Mouse (Mus musculus): Measurements from ENCODE around the gene Kcnj16.
A peak's percentile ranks its signal among the peaks of the same experiment; 100 is the strongest.

Gene Kcnj16

DNA sequence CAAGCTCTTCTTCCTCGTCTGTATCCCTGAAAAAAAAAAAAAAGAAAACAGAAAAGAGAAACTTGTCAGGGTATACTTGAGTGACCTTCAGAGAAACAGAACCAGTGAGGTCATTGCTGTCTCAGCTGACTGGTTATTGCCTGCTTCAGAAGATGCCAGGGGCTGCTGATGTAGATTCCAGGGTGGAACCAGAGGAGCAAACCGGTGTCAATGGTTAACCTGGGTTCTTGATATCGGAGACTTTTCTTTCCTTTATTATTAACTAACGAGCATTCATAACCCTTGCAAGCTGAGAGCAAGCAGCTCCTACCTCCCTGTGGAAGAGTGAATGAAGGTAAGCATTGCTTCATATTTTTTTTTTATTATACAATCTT lies at the start of gene Kcnj16:
Gene Kcnj16, plus strand, starts transcription at position 272 of the 374 bp plus-strand sequence.
- no peak for DNase-seq (ENCODE audit: inconsistent age in 2 of 2, low spot score in 1 of 2)

DNA sequence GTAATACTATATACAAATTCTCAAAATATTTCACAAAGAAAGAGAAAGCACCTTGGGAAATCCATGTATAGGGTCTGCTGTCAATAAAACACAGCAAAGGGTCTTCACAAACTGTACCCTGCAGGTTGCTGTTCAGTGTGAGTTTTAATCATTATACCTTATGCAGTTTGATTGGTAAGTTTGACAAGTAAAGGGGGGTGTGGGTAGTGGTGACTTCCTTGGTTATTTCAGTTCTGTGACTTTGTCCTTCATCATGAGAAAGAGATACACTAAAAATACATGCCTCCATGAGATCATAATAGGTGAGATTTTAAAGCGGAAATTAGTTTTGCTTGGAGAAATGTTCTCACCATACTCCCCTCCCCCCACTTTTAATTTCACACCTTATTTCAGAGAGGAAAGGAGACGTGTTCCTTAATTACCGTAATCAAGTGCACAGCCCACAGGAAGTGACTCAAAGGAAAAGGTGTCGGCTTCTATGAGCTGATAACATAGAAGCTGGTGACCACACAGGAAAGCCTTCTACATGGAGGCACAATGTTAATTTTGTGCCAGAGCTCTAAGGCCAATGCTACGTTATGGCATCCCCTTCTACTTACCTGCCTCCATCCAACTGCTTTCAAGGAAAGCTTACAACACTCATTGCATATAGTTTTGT lies 48.9 kb upstream of the Kcnj16 start:
- no peak for DNase-seq (ENCODE audit: inconsistent age in 2 of 2, low spot score in 1 of 2)

DNA sequence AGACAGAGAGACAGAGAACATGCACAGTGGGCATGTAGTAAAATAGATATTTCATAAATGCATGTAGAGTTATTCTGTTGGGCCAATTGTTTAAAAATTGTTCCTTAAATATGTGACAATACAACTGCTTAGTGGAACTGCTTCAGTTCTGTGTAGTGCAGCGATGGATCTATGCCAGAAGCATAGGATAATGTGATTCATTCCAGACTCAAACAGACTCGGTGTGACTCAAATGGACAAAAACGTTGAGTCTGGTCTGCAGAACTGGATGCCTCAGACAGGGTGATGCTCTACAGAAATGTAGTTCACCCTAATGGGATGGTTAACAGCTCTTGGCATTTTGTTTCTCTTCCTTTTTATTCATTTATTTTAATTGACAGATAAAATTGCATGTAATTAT lies 32.1 kb upstream of the Kcnj16 start:
- DNase-seq (ENCODE audit: inconsistent age in 2 of 2, low spot score in 1 of 2) = no peak

DNA sequence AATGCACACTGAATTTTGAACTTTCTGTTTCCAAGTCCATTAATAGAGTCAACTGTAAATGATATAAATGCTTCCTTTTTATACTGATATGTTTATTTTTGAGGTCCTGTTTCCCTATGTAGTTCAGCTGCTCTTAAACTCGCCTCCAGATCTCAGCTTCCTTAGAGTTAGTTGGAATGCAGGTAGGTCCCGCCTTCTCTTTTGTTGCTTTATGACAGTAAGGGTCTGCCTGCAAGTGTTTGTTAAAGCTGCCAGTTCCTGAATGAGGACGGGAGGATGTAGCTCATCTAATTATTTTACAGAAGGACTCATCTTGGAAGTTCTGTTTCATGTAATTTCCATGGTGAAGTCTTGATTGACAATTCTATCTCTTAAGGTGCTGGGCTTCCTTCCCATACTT lies 25.6 kb upstream of the Kcnj16 start:
- no peak for DNase-seq (ENCODE audit: inconsistent age in 2 of 2, low spot score in 1 of 2)

DNA sequence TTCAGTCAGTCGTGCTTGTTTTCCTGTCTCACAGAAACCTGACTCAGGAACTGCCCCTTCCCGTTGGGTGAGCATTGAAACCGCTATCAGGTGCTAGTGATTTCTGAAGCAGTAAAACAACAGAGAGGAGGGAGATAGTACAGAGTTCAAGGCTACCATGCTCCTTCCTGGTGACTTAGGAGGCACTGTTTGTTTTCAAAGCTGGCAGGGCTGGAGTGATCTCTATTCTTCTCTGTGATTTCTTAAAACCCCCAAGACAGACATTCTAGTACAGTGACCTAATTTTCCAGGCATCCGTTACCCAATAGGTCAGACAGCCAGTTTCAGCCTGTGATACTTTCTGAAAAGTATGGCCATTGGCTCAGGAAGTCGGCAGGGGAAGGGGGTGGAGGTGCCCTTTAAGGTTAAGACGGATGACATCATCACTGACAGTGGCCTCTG lies 25.1 kb upstream of the Kcnj16 start:
- peak; percentile 56 to 72 for DNase-seq (ENCODE audit: inconsistent age in 2 of 2, low spot score in 1 of 2)

DNA sequence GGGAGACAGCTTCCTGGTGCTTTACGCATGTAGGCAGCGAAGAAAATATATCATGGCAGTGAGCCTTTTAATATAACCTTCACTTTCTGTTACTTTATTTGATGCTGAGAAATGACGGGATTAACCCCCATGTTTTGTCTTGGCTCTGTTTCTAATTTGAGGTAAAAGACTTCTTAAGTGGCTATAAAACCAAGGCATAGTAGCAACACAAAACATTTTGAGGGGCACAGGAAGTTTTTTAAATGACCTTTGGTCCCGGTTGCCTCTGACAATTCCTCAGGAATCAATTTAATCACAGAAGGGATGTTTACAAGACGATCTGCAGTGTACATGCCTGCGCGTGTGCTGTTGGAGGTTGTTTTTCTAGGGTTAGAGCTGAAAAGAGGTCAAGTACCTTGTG lies 11.2 kb upstream of the Kcnj16 start:
- DNase-seq (ENCODE audit: inconsistent age in 2 of 2, low spot score in 1 of 2) = no peak

DNA sequence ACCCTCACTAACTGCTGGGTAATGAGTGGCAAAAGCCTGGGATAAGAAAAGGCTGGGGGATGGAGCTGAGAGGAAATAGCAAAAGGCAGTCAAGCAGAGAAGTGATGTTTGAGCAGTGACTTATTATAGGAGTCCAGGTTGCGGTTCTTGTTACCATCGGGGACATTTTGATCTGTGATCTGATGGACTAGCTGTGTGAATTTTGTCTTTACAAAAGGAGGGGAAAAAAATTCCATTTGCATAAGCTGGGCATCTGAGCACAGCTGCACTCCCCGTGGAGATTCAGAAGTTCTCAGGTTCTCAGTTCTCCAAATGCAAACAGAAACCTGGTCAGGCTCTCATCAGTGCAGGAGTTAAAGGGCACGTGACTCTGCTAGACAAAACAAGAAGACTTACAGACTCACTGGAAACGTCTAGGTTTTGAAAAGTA lies 6.2 kb upstream of the Kcnj16 start:
- no peak for DNase-seq (ENCODE audit: inconsistent age in 2 of 2, low spot score in 1 of 2)

DNA sequence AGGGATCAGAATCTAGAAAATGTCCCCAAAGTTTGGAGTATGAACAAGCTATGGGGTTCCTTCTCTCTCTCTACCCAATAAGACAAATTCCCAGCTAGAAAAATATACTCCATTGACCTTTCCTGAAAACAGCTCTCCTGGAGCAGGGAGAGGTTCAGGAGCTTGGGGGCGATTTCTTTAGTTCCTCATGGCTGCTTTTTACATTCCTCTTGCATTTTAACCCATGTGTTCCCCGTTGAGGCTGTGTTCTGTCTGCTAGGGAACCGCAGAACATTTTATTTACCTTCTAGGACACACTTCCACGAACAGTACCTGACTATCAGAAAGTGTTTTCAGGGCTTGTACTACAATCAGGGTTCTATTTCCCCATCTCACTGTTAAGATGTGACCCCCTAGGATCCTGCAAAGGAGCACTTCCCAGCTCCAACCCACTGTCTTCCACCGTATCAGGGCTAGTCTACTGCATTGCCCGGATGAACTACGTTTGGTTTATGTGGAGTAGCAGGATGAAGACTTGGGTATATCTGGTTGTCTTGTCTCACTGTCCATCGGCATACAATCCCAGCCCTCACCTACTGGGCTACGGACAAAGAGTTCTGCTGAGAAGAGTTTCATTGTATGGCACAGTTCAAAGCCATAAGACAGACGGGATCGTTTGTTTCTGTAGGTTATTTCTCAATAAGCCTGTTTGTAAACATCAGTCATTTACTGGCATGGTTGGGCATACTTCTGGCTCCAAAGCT lies 643 bp upstream of the Kcnj16 start:
- no peak for DNase-seq (ENCODE audit: inconsistent age in 2 of 2, low spot score in 1 of 2)

DNA sequence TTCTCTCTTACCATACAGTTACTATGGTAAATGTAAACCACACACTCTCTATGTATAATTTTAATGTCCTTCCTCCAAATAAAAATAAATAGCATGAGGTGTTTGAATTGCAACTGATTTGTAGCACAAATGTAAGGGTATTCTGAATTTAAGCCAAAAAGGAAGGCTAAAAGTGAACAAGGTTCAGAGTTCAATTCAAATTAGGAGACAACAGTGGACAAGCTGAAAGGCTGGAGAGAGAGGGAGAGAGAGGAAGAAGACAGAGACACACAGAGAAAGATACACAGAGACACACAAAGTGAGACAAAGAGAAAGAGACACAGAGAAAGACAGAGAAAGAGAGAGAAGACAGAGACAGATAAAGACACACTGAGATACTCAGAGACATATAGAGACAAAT lies 1.1 kb downstream of the Kcnj16 start:
- no peak for DNase-seq (ENCODE audit: inconsistent age in 2 of 2, low spot score in 1 of 2)

DNA sequence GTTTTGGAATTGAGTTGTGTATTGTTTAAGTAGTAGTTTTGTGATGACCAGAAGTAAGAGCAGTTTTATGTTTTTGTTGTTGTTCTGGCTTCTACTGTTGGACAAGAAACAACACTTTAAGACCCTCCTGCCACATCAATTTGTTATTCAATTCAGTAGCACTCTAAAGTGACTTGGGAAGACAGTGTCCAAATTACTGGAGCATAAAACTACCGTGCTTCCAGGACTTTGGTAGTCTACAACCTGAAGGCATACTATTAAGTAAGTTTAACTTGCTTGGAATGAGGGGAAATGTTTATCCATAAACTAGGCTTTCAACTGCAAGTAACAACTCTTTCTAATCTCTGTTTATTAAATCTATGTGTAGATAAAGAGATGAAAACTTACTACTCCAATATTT lies 17.7 kb downstream of the Kcnj16 start:
- no peak for DNase-seq (ENCODE audit: inconsistent age in 2 of 2, low spot score in 1 of 2)

DNA sequence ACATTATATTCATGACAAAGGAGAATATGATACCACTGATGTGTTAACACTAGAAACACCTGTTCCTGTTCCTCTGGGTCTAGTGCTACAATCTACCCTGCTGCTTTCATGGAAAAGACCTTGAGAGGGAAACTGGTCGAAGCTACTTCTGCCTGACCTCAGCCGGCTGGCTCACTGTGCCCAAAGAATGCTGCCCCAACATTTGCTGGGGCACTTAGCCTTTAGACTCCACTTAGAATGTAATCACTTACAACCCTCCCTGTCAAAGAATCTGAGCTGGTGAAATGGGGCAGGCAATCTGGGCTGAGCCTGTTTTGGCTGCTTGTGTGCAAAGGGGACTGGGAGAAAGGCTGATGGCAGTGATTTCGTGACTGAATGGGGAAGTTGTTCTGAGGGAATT lies 18.1 kb downstream of the Kcnj16 start:
- DNase-seq (ENCODE audit: inconsistent age in 2 of 2, low spot score in 1 of 2) = no peak

DNA sequence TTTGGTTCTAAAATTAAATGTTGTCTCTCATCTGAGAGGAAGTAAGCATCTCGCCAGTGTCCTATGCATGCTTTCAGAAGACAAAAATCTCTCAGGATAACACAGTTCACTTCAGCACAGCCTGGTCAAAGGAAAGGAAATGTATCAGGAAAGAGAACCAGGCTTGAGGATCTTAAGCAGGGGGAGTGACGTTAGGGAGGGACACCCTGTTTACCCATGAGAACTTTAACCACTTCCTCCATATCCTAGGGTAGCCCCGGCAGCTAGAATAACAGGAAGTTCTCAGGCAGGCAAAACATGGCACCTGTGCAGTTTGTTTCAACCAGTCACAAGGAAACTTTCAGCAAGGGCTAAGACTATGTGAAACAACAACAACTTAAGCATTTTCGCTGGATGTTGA lies 25.8 kb downstream of the Kcnj16 start:
- peak in 1 of 2 experiments; percentile 6 for DNase-seq (ENCODE audit: inconsistent age in 2 of 2, low spot score in 1 of 2)

DNA sequence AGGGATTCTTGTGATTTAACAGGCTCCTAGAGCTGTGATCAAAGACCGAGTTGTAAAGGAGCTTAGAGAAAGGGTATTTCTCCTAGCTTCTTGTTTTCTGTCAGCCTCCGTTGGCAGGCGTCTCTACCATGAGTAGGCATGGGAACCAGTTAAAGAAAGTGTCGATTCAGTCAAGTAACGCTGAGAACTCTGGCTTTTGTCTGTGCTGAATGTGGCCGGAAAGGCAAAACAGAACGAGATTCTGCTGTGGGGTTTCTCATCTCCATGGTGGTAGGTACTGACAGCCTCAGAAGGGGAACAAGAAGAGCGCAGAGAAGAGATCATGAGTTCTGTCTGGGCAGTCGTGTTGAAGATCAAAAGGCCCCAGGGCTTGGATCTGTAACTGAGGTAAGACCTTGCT lies 29.4 kb downstream of the Kcnj16 start:
- no peak for DNase-seq (ENCODE audit: inconsistent age in 2 of 2, low spot score in 1 of 2)

DNA sequence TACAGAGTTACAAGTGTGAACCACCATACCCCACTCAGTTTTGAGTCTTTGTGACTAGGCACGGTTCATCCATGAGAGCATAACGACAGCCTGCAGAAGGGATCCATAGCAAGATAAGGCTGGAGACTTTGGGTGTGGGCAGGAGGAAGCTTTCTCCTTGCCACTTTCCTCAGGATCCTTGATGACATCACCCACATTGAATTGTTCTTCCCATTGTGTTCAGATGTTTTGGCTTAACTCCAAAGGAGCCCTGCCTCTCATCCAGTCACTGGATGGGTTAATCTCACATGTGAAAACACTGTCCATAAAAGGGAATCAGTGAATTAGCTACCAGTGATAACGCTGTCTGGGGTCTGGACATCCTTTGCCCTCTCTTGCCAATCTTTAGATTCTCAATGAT lies 37.3 kb downstream of the Kcnj16 start:
- no peak for DNase-seq (ENCODE audit: inconsistent age in 2 of 2, low spot score in 1 of 2)

DNA sequence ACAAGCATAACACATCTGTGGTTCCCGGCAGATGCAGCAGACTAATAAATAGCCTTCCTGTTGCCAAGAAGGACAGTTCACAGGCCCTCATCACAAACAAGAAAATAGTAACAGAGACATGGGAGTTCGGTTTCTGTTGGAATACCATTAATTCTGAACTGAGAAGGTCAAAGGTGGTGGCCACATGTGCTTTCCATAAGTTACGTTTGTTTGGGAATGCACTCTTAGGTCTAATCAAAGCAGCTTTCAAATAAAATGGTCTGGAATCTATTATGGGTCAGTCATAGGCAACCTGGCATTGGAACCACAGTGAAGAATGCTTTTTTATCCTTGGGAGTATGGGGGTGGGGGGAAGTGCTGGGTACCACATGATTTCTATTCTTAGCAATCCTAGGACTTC lies 41.6 kb downstream of the Kcnj16 start:
- no peak for DNase-seq (ENCODE audit: inconsistent age in 2 of 2, low spot score in 1 of 2)

DNA sequence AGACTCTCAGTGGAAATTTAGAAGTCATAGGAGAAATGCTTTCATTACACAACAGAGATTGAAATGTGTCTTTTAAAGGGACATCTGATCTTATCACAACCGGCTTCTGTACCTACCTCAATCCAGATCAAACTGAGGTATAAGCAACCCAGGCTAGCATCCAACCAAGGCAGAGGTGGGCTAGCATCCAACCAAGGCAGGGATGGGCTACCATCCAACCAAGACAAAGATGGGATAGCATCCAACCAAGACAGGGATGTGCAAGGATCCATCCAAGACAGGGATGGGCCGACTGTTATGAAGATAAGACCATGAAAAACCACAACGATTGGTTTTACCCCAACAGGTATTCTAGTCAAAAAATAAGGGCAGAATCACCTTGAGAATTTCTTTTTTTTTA lies 48.4 kb downstream of the Kcnj16 start:
- DNase-seq (ENCODE audit: inconsistent age in 2 of 2, low spot score in 1 of 2) = no peak

DNA sequence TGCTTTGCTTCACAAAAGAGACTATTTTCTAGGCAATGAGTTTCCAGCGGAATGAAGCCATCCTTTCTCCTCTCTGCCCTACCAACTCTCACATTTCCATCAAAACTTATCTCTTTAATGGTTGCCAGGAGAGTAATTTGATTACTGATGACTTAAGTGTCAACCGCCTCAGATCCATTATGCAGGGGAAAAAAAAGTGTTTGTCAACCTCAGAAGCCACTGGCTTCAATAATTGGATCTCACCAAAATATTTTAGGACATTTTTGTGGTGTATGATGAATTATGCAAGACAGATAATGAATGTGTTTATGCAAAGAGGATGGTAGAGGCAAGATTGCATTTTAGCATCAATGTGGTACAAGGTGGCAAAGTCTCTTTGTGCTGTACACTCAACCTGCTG lies 52.4 kb downstream of the Kcnj16 start:
- no peak for DNase-seq (ENCODE audit: inconsistent age in 2 of 2, low spot score in 1 of 2)

DNA sequence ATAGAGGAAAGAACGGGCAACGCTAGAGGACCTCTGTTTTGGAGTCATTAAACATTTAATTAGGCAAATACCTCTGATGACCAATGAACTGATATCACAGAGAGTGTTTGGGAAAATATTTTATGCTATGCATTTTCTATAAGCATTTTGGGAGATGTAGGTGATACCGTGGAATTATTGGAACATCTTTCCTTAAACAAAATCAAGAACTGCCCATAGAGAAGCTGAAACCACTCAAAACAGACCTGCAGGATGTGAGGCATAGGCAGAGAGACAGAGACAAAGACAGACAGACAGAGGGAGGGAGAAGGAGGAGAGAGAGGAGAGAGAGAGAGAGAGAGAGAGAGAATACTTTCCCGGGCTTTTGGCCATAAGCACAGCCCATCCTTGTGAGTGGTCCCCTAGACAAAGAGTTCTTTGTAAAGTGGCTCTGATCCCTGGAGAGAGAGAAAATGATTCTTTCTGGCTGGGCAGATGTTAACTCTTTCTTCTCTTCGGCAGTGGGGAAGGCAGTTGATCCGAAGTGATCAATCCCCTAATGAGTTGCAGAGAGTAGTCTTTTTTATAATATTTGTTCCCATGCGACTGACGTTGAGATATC lies 54.9 kb downstream of the Kcnj16 start:
- no peak for DNase-seq (ENCODE audit: inconsistent age in 2 of 2, low spot score in 1 of 2)

DNA sequence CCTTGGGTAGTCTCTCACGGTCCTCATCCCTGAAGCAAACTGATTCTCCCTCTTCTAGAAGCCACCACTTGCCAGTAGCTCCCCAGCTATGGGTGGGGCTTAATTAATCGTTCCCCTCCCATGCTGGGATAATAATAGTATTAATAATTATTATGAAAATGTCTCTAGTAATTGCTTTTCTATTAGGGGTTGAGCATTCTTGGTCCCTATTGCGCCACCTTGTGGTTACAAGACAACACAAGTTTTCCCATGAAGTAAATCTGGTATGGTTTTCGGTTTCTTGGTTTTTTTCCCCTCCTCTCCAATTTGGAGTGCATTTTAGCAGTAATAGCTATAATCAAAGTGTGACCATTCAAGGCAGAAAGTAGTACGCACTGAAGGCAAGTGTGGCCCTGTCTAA lies 74.3 kb downstream of the Kcnj16 start:
- DNase-seq (ENCODE audit: inconsistent age in 2 of 2, low spot score in 1 of 2) = peak in 1 of 2 experiments; percentile 76

DNA sequence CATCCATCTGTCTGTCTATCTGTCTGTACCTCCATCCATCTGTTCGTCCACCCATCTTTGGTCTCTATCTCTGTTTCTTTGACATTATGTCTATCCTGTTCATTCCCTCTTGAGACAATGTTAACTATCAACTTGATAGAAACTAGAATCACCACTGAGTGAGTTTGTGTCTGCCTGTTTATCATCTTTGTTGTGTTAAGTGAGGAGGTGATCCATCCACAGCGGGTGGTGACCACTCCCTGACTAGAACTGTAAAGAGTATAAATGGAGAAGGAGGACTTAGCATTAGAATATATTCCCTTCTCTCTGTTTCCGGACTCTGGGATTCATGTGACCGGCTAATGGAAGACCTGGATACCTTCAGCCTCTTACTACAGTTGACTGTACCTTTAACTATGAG lies 75.5 kb downstream of the Kcnj16 start:
- DNase-seq (ENCODE audit: inconsistent age in 2 of 2, low spot score in 1 of 2) = no peak

DNA sequence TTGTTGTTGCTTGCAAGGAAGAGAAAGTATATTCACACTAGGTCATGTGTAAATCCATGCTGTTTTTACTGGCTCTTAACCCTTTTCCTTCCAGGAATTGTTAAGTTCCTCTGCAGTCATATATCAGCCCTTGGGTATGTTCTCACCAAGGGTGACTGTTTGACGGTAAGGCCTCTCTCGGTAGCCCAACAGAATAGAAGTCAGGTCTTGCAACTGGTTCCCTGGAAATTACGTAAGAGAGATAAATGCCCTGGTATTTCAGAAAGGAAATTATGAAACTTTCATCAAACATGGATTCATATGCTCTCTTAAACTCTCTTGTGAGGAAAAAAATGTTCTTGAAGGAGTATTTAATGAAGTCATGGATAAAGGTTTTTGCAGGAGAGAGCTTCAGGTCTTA lies 86.4 kb downstream of the Kcnj16 start:
- DNase-seq (ENCODE audit: inconsistent age in 2 of 2, low spot score in 1 of 2) = peak in 1 of 2 experiments; percentile 47
